Mouse (Mus musculus) cerebellum, adult 2 months (tissue): ENCODE results near the gene Cited1.

Source experiments
- CTCF ChIP-seq: fragments of 200-500 bp; IDR thresholded peaks from 2 replicates; pipeline ENCODE4 v1.5.1; 2011; ENCODE audit warnings: low read depth, mild to moderate bottlenecking, control low read depth, low read length, moderate library complexity, borderline replicate concordance; ENCODE audit not compliant: insufficient read depth
- POLR2A ChIP-seq: fragments of 200-500 bp; IDR thresholded peaks from 2 replicates; pipeline ENCODE4 v1.6.1; 2011; ENCODE audit warnings: low read length, control low read depth, borderline replicate concordance; ENCODE audit not compliant: insufficient read depth

DNA sequence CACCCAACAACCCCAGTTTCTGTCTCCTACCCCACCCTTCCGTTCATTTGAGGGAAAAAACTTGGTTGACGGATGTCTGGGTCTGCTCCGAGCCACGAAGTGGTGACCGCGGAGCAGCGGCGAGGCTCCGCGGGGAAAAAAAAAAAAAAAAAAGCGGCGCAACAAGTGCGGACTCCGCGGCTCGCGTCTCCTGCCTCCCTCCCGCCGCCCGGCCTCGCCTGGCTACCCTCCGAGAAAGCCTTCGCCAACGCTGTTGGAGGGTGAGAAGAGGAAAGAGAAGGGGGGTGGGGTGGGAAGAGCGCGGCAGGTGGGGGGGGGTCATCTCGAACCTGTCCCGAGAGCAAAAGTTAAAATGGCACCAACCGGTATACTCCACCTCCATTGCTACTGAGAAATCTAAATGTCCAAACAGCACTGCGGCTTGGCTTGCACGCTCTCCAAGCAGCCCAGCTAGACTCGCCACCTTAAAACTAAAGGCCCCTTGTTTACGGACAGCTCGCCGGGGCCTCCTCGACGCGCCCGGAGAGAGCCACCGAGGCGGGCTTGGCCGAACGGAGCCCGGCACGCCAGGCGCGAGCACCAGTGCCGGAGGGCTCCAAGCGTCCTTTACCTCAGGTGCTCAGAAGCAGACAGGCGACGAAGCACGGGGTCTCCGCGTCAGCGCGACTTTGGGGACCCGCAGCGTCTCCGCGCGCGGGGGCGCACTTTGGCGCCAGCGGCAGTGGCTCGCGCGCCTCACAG is 1.7 kb downstream of the Cited1 start:
- TF ChIP-seq CTCF (no peak), POLR2A (no peak)
